Mouse (Mus musculus): ENCODE measurements around the gene Dph1.
A peak's percentile ranks its signal among the peaks of the same experiment; 100 is the strongest.

Dph1 gene

GRCm38 (mm10) chr11:75190905-75191441 is at the start of gene Dph1:
TSS of gene Dph1 (minus strand) at chr11:75191241.
- no peak for DNase-seq

GRCm38 (mm10) chr11:75240158-75240934 is 49.3 kb upstream of the Dph1 start:
- DNase-seq, result no peak

GRCm38 (mm10) chr11:75234745-75235144 is 43.7 kb upstream of the Dph1 start:
- DNase-seq, result no peak

GRCm38 (mm10) chr11:75232434-75232833 is 41.4 kb upstream of the Dph1 start:
- no peak for DNase-seq

- peak; percentile 86 for DNase-seq
Observed at GRCm38 (mm10) chr11:75231756-75232155, 40.7 kb upstream of the Dph1 start.

- no peak for DNase-seq
Observed at GRCm38 (mm10) chr11:75230272-75230760, 39.3 kb upstream of the Dph1 start.

- no peak for DNase-seq
Observed at GRCm38 (mm10) chr11:75229289-75229688, 38.2 kb upstream of the Dph1 start.

GRCm38 (mm10) chr11:75227632-75228031 is 36.6 kb upstream of the Dph1 start:
- no peak for DNase-seq

- no peak for DNase-seq
Observed at GRCm38 (mm10) chr11:75224835-75225234, 33.8 kb upstream of the Dph1 start.

GRCm38 (mm10) chr11:75224062-75224461 is 33.0 kb upstream of the Dph1 start:
- DNase-seq, result no peak

- no peak for DNase-seq
Observed at GRCm38 (mm10) chr11:75220517-75221145, 29.6 kb upstream of the Dph1 start.

GRCm38 (mm10) chr11:75220115-75220514 is 29.1 kb upstream of the Dph1 start:
- no peak for DNase-seq

- DNase-seq, result no peak
Observed at GRCm38 (mm10) chr11:75214081-75214950, 23.3 kb upstream of the Dph1 start.

- DNase-seq, result peak; percentile 90
Observed at GRCm38 (mm10) chr11:75213372-75214080, 22.5 kb upstream of the Dph1 start.

GRCm38 (mm10) chr11:75212876-75213275 is 21.8 kb upstream of the Dph1 start:
- peak; percentile 52 for DNase-seq

- peak; percentile 52 for DNase-seq
Observed at GRCm38 (mm10) chr11:75212031-75212667, 21.1 kb upstream of the Dph1 start.

- peak; percentile 62 for DNase-seq
Observed at GRCm38 (mm10) chr11:75210755-75211154, 19.7 kb upstream of the Dph1 start.

GRCm38 (mm10) chr11:75210093-75210492 is 19.1 kb upstream of the Dph1 start:
- no peak for DNase-seq

- no peak for DNase-seq
Observed at GRCm38 (mm10) chr11:75209363-75209762, 18.3 kb upstream of the Dph1 start.

- no peak for DNase-seq
Observed at GRCm38 (mm10) chr11:75206347-75206746, 15.3 kb upstream of the Dph1 start.

- no peak for DNase-seq
Observed at GRCm38 (mm10) chr11:75204472-75204871, 13.4 kb upstream of the Dph1 start.

- DNase-seq, result no peak
Observed at GRCm38 (mm10) chr11:75203926-75204325, 12.9 kb upstream of the Dph1 start.
